Mouse (Mus musculus) lung, adult 18-20 months (tissue): ENCODE data around the gene Entpd1.

Experiments used
- DNase-seq, 2 experiments: peaks; one replicate each; pipeline ENCODE4 v3.0.0; 2022; ENCODE audit warnings: mixed read lengths in 2 of 2

The Entpd1 gene

GRCm38 (mm10) chr19:40630096-40630495 is 17.9 kb downstream of the Entpd1 start:
- no peak for DNase-seq

GRCm38 (mm10) chr19:40630606-40631005 is 18.4 kb downstream of the Entpd1 start:
- DNase-seq: no peak

GRCm38 (mm10) chr19:40632193-40632592 is 20.0 kb downstream of the Entpd1 start:
- no peak for DNase-seq

- DNase-seq: no peak
Observed at GRCm38 (mm10) chr19:40632668-40633067, 20.5 kb downstream of the Entpd1 start.

GRCm38 (mm10) chr19:40633144-40633543 is 21.0 kb downstream of the Entpd1 start:
- DNase-seq: no peak

- DNase-seq: peak; percentile 57 to 74
Observed at GRCm38 (mm10) chr19:40637091-40637490, 24.9 kb downstream of the Entpd1 start.

GRCm38 (mm10) chr19:40637601-40638000 is 25.4 kb downstream of the Entpd1 start:
- DNase-seq: peak; percentile 40 to 47

- DNase-seq: no peak
Observed at GRCm38 (mm10) chr19:40638582-40638981, 26.4 kb downstream of the Entpd1 start.

- DNase-seq: no peak
Observed at GRCm38 (mm10) chr19:40639729-40640304, 27.7 kb downstream of the Entpd1 start.

GRCm38 (mm10) chr19:40640799-40641198 is 28.6 kb downstream of the Entpd1 start:
- no peak for DNase-seq

- DNase-seq: no peak
Observed at GRCm38 (mm10) chr19:40643846-40644245, 31.7 kb downstream of the Entpd1 start.

GRCm38 (mm10) chr19:40646379-40646778 is 34.2 kb downstream of the Entpd1 start:
- no peak for DNase-seq

- DNase-seq: peak in 1 of 2 experiments; percentile 50
Observed at GRCm38 (mm10) chr19:40647319-40648158, 35.4 kb downstream of the Entpd1 start.

GRCm38 (mm10) chr19:40650090-40650489 is 37.9 kb downstream of the Entpd1 start:
- peak in 1 of 2 experiments; percentile 46 for DNase-seq

- DNase-seq: no peak
Observed at GRCm38 (mm10) chr19:40656207-40656606, 44.0 kb downstream of the Entpd1 start.

GRCm38 (mm10) chr19:40658281-40658680 is 46.1 kb downstream of the Entpd1 start:
- DNase-seq: peak in 1 of 2 experiments; percentile 38

- peak; percentile 84 to 88 for DNase-seq
Observed at GRCm38 (mm10) chr19:40658935-40659334, 46.8 kb downstream of the Entpd1 start.

- DNase-seq: peak; percentile 54 to 68
Observed at GRCm38 (mm10) chr19:40659651-40660478, 47.7 kb downstream of the Entpd1 start.

GRCm38 (mm10) chr19:40660510-40660909 is 48.3 kb downstream of the Entpd1 start:
- no peak for DNase-seq

- peak; percentile 62 to 67 for DNase-seq
Observed at GRCm38 (mm10) chr19:40661108-40661507, 48.9 kb downstream of the Entpd1 start.

GRCm38 (mm10) chr19:40661874-40662273 is 49.7 kb downstream of the Entpd1 start:
- no peak for DNase-seq

- DNase-seq: peak in 1 of 2 experiments; percentile 46
Observed at GRCm38 (mm10) chr19:40662727-40663126, 50.6 kb downstream of the Entpd1 start.

GRCm38 (mm10) chr19:40665778-40666177 is 53.6 kb downstream of the Entpd1 start:
- DNase-seq: peak; percentile 44 to 64
